Mouse (Mus musculus) frontal cortex, adult 2 months (tissue): ENCODE measurements around the gene Crot. TPM values are rescaled to one million over a fixed set of nuclear protein-coding genes. Genes with fewer than 3 reads are reported as not detected.

ENCODE experiments used
- polyA plus RNA-seq: library from polyadenylated mRNA; depleted of rRNA; stranded (reverse); fragments of >200 nt; gene quantifications from 2 replicates; pipeline ENCODE4 v1.2.3, GENCODE M21; 2012; rRNA removed

The Crot gene
- polyA plus RNA-seq, 1 experiment, result 27.1 TPM

Other genes with a start within 250 kb of the Crot start
- gene Abcb1b, start 199.2 kb downstream of the Crot start, polyA plus RNA-seq, result 1.9 and 2.0 TPM in 2 replicates
- gene Abcb4, start 103.6 kb downstream of the Crot start, polyA plus RNA-seq, result 4.3 and 5.2 TPM in 2 replicates
- 20.1 and 21.6 TPM in 2 replicates for gene Tmem243, start 103.3 kb upstream of the Crot start, polyA plus RNA-seq
- 60.9 and 67.3 TPM in 2 replicates for gene Dmtf1, start 164.5 kb upstream of the Crot start, polyA plus RNA-seq